Mouse (Mus musculus) forebrain, embryonic 12.5 days (tissue): ENCODE results near the gene Cela2a. TPM values are rescaled to one million over a fixed set of nuclear protein-coding genes. Genes with fewer than 3 reads are reported as not detected.

Experiments
- ATAC-seq: fragments of 200-750 bp; cut with Nextera tagmentation; 2 replicates; pipeline ENCODE4 v1.8.0; 2017; ENCODE audit warnings: moderate TSS enrichment; ENCODE audit not compliant: low FRiP score
- H3K27ac ChIP-seq: fragments of 300-500 bp; sonication (generic); 2 replicates; pipeline ENCODE4 v1.5.1; 2016; ENCODE audit warnings: mild to moderate bottlenecking
- H3K27me3 ChIP-seq: fragments of 300-500 bp; sonication (generic); 2 replicates; pipeline ENCODE4 v1.6.1; 2016; ENCODE audit warnings: mild to moderate bottlenecking
- H3K36me3 ChIP-seq: fragments of 300-500 bp; sonication (generic); replicated peaks from 2 replicates; pipeline ENCODE4 v1.6.1; 2016; ENCODE audit warnings: mild to moderate bottlenecking
- H3K4me1 ChIP-seq: fragments of 300-500 bp; sonication (generic); 2 replicates; pipeline ENCODE4 v1.6.1; 2016
- H3K4me2 ChIP-seq: fragments of 300-500 bp; sonication (generic); 2 replicates; pipeline ENCODE4 v1.6.1; 2016; ENCODE audit warnings: mild to moderate bottlenecking, moderate library complexity
- H3K4me3 ChIP-seq: fragments of 300-500 bp; sonication (generic); replicated peaks from 2 replicates; pipeline ENCODE4 v1.5.1; 2016; ENCODE audit warnings: mild to moderate bottlenecking
- H3K9ac ChIP-seq: fragments of 300-500 bp; sonication (generic); 2 replicates; pipeline ENCODE4 v1.6.1; 2016; ENCODE audit warnings: mild to moderate bottlenecking
- H3K9me3 ChIP-seq: fragments of 300-500 bp; sonication (generic); 2 replicates; pipeline ENCODE4 v1.6.1; 2016
- WGBS: fragments of 180-500 bp; shearing (Covaris S2); methylation state at CpG from one replicate; pipeline ENCODE4 v1.1.7; 2016; 5-methylcytosine and 5-hydroxymethylcytosine counted together
- polyA plus RNA-seq: library from polyadenylated mRNA; unstranded; fragments of >200 nt; fragmentation: Nextera tagmentation; extraction: Ambion mirVana; gene quantifications from 2 replicates; pipeline ENCODE4 v1.2.1, GENCODE M21; 2016

The Cela2a gene
- polyA plus RNA-seq, 1 experiment from 2014 or later: not detected

DNA sequence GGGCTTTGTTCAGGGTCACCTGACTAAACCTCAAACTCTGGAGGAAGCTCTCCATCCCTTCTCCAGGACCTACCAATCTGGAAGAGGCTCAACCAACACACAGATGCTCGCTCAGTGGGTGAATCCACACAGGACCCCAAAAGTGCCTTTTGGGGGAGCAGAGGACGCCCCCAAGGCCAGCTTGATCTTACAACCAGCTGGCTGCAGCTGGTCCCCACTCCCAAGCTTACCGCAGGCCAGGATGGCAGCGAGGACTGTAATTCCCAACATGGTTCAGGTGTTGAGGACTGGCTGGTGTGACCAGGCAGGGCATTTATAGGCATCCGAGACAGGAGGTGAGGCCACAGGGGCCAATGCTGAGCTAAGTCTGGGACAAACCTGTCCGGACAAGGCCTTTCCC lies 20.0 kb upstream of the Cela2a start, which contains the start of gene Ctrc:
Gene Ctrc, minus strand, starts transcription at position 361 of the 400 bp plus-strand sequence.
- Histone ChIP-seq H3K9ac (no peak within 1 kb of the TSS), H3K4me3 (no peak within 1 kb of the TSS), H3K27ac (no peak within 1 kb of the TSS), H3K4me1 (no peaks in the 10 kb centered on the region), H3K4me2 (no peak within 1 kb of the TSS), H3K27me3 (0 out of 2 replicates have a peak, but pooled peaks cover 4% of the 10 kb centered on the region), H3K36me3 (no peaks in the 10 kb centered on the region), H3K9me3 (no peaks in the 10 kb centered on the region)
- no peak for ATAC-seq
- WGBS: 85% methylated on average over 6 of the region's 6 CpGs

DNA sequence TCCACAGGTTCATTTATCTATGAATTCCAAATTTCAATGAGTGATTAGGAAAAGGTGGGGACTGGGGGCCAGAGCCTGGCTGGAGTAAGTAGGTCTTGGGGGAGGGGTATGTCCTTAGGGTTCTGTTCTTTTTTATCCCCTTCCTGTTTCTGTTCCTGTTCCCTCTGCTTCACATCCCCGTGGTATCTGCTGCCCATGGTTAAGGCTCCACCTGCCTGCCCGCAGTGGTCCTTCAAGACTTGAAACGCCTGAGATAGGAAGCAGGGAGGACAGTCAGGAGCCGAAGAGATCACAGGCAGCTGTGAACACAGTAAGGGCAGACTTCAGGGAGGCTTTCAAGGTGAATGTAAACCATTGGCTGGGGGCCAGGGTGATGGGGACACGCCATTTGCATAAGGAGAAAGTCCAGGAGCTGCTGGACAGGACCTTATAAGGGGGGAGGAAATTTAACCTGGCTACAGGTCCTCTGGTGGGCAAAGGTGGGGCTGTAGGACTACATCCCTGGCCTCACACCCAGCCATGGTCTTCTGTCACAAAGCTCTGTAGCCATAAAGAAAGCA lies 8.7 kb upstream of the Cela2a start:
- H3K4me1 ChIP-seq: no peaks in the 10 kb centered on the region
- 0 out of 2 replicates have a peak, but pooled peaks cover 3% of the 10 kb centered on the region for H3K27me3 ChIP-seq
- no peaks in the 10 kb centered on the region for H3K9me3 ChIP-seq
- no peak overlapping the region for H3K27ac ChIP-seq
- no peak overlapping the region for H3K4me2 ChIP-seq
- no peak overlapping the region for H3K9ac ChIP-seq
- H3K4me3 ChIP-seq: no peak overlapping the region
- no peaks in the 10 kb centered on the region for H3K36me3 ChIP-seq
- WGBS: 79% methylated on average over 5 of the region's 5 CpGs
- no peak for ATAC-seq

DNA sequence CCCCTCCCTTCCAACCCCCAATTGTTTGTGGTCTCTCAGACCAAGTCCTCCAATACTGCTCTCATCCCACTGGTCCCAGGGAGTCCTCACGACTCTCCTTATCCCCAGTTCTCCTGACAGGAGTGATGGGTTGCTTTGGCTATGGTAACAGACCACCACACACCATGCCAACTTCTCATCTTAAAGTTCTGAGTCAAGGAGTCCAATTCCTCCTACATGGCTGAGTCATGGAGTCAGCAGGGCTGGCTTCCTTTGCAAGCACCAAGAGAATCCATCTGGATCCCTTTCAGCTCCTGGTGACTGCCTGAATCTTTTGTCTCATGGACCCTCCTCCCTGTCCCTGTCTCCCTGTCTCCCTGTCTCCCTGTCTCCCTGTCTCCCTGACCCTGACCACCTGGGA lies 8.0 kb upstream of the Cela2a start:
- 0 out of 2 replicates have a peak, but pooled peaks cover 3% of the 10 kb centered on the region for H3K27me3 ChIP-seq
- H3K4me2 ChIP-seq: no peak overlapping the region
- H3K4me1 ChIP-seq: no peaks in the 10 kb centered on the region
- no peak overlapping the region for H3K4me3 ChIP-seq
- H3K36me3 ChIP-seq: no peaks in the 10 kb centered on the region
- 57% methylated on average over 1 of the region's 1 CpGs for WGBS
- ATAC-seq: no peak
- H3K27ac ChIP-seq: no peak overlapping the region
- H3K9ac ChIP-seq: no peak overlapping the region
- no peaks in the 10 kb centered on the region for H3K9me3 ChIP-seq

GRCm38 (mm10) chr4:141831361-141831760 lies 5.4 kb upstream of the Cela2a start:
- Histone ChIP-seq H3K36me3 (no peaks in the 10 kb centered on the region), H3K27me3 (0 out of 2 replicates have a peak, but pooled peaks cover 3% of the 10 kb centered on the region), H3K4me2 (no peak overlapping the region), H3K9me3 (no peaks in the 10 kb centered on the region), H3K27ac (no peak overlapping the region), H3K9ac (no peak overlapping the region), H3K4me1 (no peaks in the 10 kb centered on the region), H3K4me3 (no peak overlapping the region)
- WGBS: 76% methylated on average over 7 of the region's 7 CpGs
- no peak for ATAC-seq

GRCm38 (mm10) chr4:141830381-141830780 lies 4.4 kb upstream of the Cela2a start:
- WGBS: 55% methylated on average over 11 of the region's 11 CpGs
- no peaks in the 10 kb centered on the region for H3K36me3 ChIP-seq
- H3K27ac ChIP-seq: no peak overlapping the region
- H3K9ac ChIP-seq: no peak overlapping the region
- no peaks in the 10 kb centered on the region for H3K4me1 ChIP-seq
- no peak for ATAC-seq
- no peaks in the 10 kb centered on the region for H3K27me3 ChIP-seq
- no peak overlapping the region for H3K4me2 ChIP-seq
- H3K4me3 ChIP-seq: no peak overlapping the region
- H3K9me3 ChIP-seq: no peaks in the 10 kb centered on the region

DNA sequence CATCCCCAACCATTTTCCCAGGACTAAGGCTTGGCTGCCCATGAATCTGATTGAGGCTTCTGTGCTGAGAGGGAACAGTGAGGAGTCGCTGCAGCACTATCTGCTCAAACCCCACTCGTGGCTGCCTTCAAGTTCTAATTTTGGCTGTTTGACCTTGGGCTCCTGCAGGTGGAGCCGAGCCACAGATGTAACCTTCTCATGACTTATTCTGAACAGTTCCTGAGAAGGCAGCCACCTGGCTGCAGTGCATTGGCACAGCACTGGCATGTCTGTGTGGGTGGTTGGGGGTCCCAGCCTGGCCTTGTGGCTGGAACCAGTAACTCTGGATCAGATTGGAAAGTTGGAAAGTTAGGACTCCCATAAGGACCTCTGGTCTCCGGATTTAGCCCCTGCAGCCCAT lies 2.2 kb upstream of the Cela2a start:
- no peaks in the 10 kb centered on the region for H3K36me3 ChIP-seq
- H3K4me3 ChIP-seq: no peak overlapping the region
- H3K27ac ChIP-seq: no peak overlapping the region
- no peaks in the 10 kb centered on the region for H3K9me3 ChIP-seq
- no peaks in the 10 kb centered on the region for H3K27me3 ChIP-seq
- no peaks in the 10 kb centered on the region for H3K4me1 ChIP-seq
- H3K9ac ChIP-seq: no peak overlapping the region
- no peak for ATAC-seq
- 79% methylated on average over 4 of the region's 4 CpGs for WGBS
- H3K4me2 ChIP-seq: no peak overlapping the region

GRCm38 (mm10) chr4:141827401-141827800 lies 1.4 kb upstream of the Cela2a start:
- WGBS: 97% methylated on average over 2 of the region's 2 CpGs
- Histone ChIP-seq H3K4me3 (no peak overlapping the region), H3K36me3 (no peaks in the 10 kb centered on the region), H3K27me3 (no peaks in the 10 kb centered on the region), H3K4me1 (no peaks in the 10 kb centered on the region), H3K27ac (no peak overlapping the region), H3K4me2 (no peak overlapping the region), H3K9me3 (no peaks in the 10 kb centered on the region), H3K9ac (no peak overlapping the region)
- no peak for ATAC-seq

GRCm38 (mm10) chr4:141822979-141823378 lies 3.0 kb downstream of the Cela2a start:
- H3K4me3 ChIP-seq: no peak overlapping the region
- no peak overlapping the region for H3K4me2 ChIP-seq
- no peak for ATAC-seq
- no peaks in the 10 kb centered on the region for H3K27me3 ChIP-seq
- H3K27ac ChIP-seq: no peak overlapping the region
- no peak overlapping the region for H3K9ac ChIP-seq
- no peaks in the 10 kb centered on the region for H3K36me3 ChIP-seq
- 65% methylated on average over 3 of the region's 3 CpGs for WGBS
- H3K9me3 ChIP-seq: no peaks in the 10 kb centered on the region
- H3K4me1 ChIP-seq: no peaks in the 10 kb centered on the region

GRCm38 (mm10) chr4:141822089-141822488 lies 3.9 kb downstream of the Cela2a start:
- Histone ChIP-seq H3K27me3 (no peaks in the 10 kb centered on the region), H3K27ac (no peak overlapping the region), H3K9ac (no peak overlapping the region), H3K4me3 (no peak overlapping the region), H3K4me1 (peaks cover 5% of the 10 kb centered on the region), H3K4me2 (no peak overlapping the region), H3K36me3 (no peaks in the 10 kb centered on the region), H3K9me3 (no peaks in the 10 kb centered on the region)
- WGBS: 86% methylated on average over 10 of the region's 10 CpGs
- ATAC-seq: no peak

DNA sequence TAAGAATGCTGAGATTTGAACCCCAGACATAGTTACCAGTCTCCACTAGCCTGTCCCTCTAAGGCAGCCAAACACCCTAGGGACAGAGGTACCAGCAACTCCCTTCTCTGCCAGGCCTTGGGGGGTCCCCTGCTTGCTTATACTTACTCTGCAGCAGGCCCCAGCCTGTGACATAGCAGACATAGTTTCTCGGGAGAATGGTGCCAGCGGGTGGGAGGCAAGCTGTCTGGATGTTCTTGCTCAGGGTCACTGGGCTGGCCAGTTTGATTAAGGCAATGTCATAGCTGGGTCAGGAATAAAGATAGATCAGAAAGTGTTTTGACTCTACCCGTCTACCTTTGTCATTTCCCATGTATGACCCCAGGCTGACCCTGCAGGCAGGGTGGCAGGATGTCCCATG lies 4.8 kb downstream of the Cela2a start:
- H3K4me2 ChIP-seq: no peak overlapping the region
- no peaks in the 10 kb centered on the region for H3K9me3 ChIP-seq
- H3K27ac ChIP-seq: no peak overlapping the region
- no peaks in the 10 kb centered on the region for H3K27me3 ChIP-seq
- WGBS: 94% methylated on average over 3 of the region's 3 CpGs
- H3K4me1 ChIP-seq: peaks cover 6% of the 10 kb centered on the region
- no peak for ATAC-seq
- H3K36me3 ChIP-seq: no peaks in the 10 kb centered on the region
- H3K4me3 ChIP-seq: no peak overlapping the region
- H3K9ac ChIP-seq: no peak overlapping the region

DNA sequence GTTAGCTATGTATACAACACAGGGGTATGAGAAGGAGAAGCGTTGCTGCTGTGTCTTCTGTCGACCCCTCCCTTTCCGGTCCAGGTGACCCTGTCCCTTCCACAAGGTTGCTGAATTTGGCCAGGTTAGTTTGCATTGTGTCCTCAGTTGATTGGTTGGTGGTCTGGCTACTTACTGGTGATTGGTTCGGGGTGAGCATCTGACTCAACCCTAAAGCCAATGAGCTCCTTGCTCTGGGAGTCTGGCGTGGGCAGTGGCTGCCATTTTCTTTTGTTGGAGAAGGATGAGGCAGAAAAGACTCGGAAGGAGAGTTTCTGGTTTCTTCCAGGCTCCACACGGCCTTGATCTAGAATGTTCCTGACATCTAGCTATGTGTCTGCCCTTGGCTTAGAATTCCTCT lies 6.6 kb downstream of the Cela2a start:
- H3K27me3 ChIP-seq: no peaks in the 10 kb centered on the region
- no peak for ATAC-seq
- H3K9me3 ChIP-seq: no peaks in the 10 kb centered on the region
- H3K4me3 ChIP-seq: no peak overlapping the region
- peaks cover 14% of the 10 kb centered on the region; the same call in 1 of the 2 replicates for H3K36me3 ChIP-seq
- no peak overlapping the region for H3K9ac ChIP-seq
- no peak overlapping the region for H3K27ac ChIP-seq
- WGBS: 92% methylated on average over 7 of the region's 7 CpGs
- H3K4me2 ChIP-seq: no peak overlapping the region
- peaks cover 9% of the 10 kb centered on the region for H3K4me1 ChIP-seq

DNA sequence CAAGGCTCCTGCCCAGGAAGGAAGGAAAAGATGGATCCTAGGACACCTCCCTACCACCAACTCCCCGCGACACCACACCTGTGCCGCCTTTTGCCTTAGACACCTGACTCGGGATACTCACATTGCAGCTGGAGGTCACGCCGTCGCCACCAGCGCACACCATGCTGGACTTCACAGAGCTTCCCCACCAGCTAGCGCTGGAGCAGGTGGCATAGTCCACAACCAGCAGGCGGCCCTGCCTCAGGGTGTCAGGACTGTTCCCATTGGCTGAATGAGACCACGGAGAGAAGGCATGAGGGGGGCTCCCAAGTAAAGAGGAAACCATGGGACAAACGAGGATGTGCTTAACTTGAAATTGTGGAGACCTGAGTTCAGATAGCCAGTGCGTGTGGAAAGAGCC lies 7.1 kb downstream of the Cela2a start:
- H3K4me2 ChIP-seq: no peak overlapping the region
- ATAC-seq: no peak
- H3K27ac ChIP-seq: no peak overlapping the region
- peaks cover 17% of the 10 kb centered on the region for H3K36me3 ChIP-seq
- WGBS: 90% methylated on average over 13 of the region's 13 CpGs
- peaks cover 9% of the 10 kb centered on the region for H3K4me1 ChIP-seq
- H3K9me3 ChIP-seq: no peaks in the 10 kb centered on the region
- H3K9ac ChIP-seq: no peak overlapping the region
- no peaks in the 10 kb centered on the region for H3K27me3 ChIP-seq
- H3K4me3 ChIP-seq: no peak overlapping the region

- Histone ChIP-seq H3K4me2 (no peak overlapping the region), H3K27ac (no peak overlapping the region), H3K27me3 (no peaks in the 10 kb centered on the region), H3K36me3 (peaks cover 28% of the 10 kb centered on the region), H3K4me1 (peaks cover 9% of the 10 kb centered on the region), H3K9ac (no peak overlapping the region), H3K4me3 (no peak overlapping the region), H3K9me3 (no peaks in the 10 kb centered on the region)
- ATAC-seq: no peak
- 54% methylated on average over 10 of the region's 10 CpGs for WGBS
These were observed 8.3 kb downstream of the Cela2a start for GRCm38 (mm10) chr4:141817706-141818105.
